Mouse (Mus musculus) hindbrain, embryonic 16.5 days (tissue): Measurements from ENCODE around the gene Dnal4. TPM values are rescaled to one million over a fixed set of nuclear protein-coding genes. Genes with fewer than 3 reads are reported as not detected.
A peak's percentile ranks its signal among the peaks of the same experiment; 100 is the strongest.

ENCODE experiments used
- ATAC-seq: fragments of 200-750 bp; cut with Nextera tagmentation; 2 replicates; pipeline ENCODE4 v1.8.0; 2017; ENCODE audit warnings: moderate TSS enrichment, moderate library complexity
- H3K27ac ChIP-seq: fragments of 300-500 bp; sonication (generic); 2 replicates; pipeline ENCODE4 v1.5.1; 2014; ENCODE audit warnings: low read depth, mild to moderate bottlenecking, control low read depth, low read length, moderate library complexity
- H3K27me3 ChIP-seq: fragments of 300-500 bp; sonication (generic); replicated peaks from 2 replicates; pipeline ENCODE4 v1.6.1; 2014; ENCODE audit warnings: low read length; ENCODE audit not compliant: control insufficient read depth, insufficient read depth
- H3K36me3 ChIP-seq: fragments of 300-500 bp; sonication (generic); 2 replicates; pipeline ENCODE4 v1.6.1; 2014; ENCODE audit warnings: mild to moderate bottlenecking, low read length, moderate library complexity, mixed read lengths; ENCODE audit not compliant: control insufficient read depth, insufficient read depth
- H3K4me1 ChIP-seq: fragments of 300-500 bp; sonication (generic); 2 replicates; pipeline ENCODE4 v1.6.1; 2014; ENCODE audit warnings: low read depth, low read length; ENCODE audit not compliant: control insufficient read depth, insufficient read depth
- H3K4me2 ChIP-seq: fragments of 300-500 bp; sonication (generic); 2 replicates; pipeline ENCODE4 v1.6.1; 2014; ENCODE audit warnings: mild to moderate bottlenecking, low read length, control low read depth, moderate library complexity
- H3K4me3 ChIP-seq: fragments of 300-500 bp; sonication (generic); 2 replicates; pipeline ENCODE4 v1.5.1; 2014; ENCODE audit warnings: mild to moderate bottlenecking, low read length, control low read depth, moderate library complexity
- H3K9ac ChIP-seq: fragments of 300-500 bp; sonication (generic); 2 replicates; pipeline ENCODE4 v1.6.1; 2014; ENCODE audit warnings: low read depth, mild to moderate bottlenecking, control low read depth, low read length, moderate library complexity
- H3K9me3 ChIP-seq: fragments of 300-500 bp; sonication (generic); 2 replicates; pipeline ENCODE4 v1.6.1; 2014; ENCODE audit warnings: mild to moderate bottlenecking, low read length, moderate library complexity; ENCODE audit not compliant: control insufficient read depth
- WGBS: fragments of 180-500 bp; shearing (Covaris S2); extraction: QIAGEN DNeasy Blood & Tissue Kit; methylation state at CpG from one replicate; pipeline ENCODE4 v1.1.7; 2014; 5-methylcytosine and 5-hydroxymethylcytosine counted together
- polyA plus RNA-seq: library from polyadenylated mRNA; unstranded; fragments of >200 nt; fragmentation: Nextera tagmentation; extraction: Ambion mirVana; gene quantifications from 2 replicates; pipeline ENCODE4 v1.2.1, GENCODE M21; 2015

The Dnal4 gene
- polyA plus RNA-seq, 1 experiment from 2014 or later: 61.8 TPM

DNA sequence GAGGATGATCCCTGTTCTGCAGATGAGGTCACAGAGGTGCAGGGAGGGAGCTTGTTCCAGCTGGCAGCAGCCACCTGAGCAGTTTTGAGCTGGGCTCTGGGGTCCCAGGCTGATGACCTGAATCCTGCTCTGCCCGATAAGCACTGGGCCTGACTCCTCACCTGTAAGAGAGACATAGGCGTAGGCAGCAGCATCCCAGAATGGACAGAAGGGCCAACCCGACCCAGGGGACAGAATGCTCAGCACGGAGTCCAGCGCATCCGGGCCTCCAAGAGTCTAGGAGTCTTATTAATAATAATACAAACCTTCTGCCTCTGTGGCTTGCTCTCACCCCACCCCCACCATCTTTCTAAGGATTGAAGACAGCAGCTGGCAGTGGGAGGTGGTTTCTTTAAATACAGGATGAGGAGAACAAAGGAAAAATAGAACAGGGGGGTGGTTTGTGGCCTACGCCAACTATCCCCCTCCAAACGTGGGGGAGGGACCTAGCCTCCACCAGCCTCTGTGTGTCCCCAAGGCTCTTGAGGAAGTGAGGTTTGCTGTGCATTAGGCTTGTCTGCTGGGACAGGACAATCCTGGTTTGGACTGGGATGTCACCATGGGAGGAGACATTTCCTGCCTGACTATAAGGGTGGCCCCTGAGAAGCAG is 21.5 kb downstream of the Dnal4 start:
- Histone ChIP-seq H3K36me3 (no peaks in the 10 kb centered on the region), H3K9ac (no peak overlapping the region; the same call in 1 of the 2 replicates), H3K4me2 (no peak overlapping the region), H3K9me3 (no peaks in the 10 kb centered on the region), H3K4me1 (no peaks in the 10 kb centered on the region), H3K27ac (no peak overlapping the region), H3K4me3 (no peak overlapping the region), H3K27me3 (no peaks in the 10 kb centered on the region)
- no peak for ATAC-seq
- 71% methylated on average over 8 of the region's 8 CpGs for WGBS

DNA sequence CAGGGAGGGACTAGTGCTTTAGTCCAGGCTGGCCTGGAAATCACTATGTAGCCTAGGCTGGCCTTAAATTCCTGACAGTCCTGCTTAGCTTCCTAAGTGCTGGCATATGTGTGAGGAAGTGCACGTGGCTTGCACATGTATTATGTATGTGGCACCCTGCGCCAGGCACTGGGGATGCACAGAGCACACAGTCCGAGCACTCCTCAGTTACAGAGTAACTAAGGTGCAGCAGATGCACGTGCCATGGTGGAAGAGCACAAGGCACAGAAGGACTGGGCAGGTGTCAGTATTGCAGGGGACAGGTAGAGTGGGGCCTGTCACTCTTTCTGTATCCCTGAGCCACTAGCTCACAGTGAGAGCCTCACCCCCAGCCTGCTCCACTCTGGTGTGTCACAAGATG is 22.5 kb downstream of the Dnal4 start:
- 95% methylated on average over 4 of the region's 4 CpGs for WGBS
- Histone ChIP-seq H3K4me3 (no peak overlapping the region), H3K36me3 (no peaks in the 10 kb centered on the region), H3K9me3 (no peaks in the 10 kb centered on the region), H3K9ac (no peak overlapping the region), H3K27ac (no peak overlapping the region), H3K4me2 (no peak overlapping the region), H3K27me3 (no peaks in the 10 kb centered on the region), H3K4me1 (no peaks in the 10 kb centered on the region)
- no peak for ATAC-seq

DNA sequence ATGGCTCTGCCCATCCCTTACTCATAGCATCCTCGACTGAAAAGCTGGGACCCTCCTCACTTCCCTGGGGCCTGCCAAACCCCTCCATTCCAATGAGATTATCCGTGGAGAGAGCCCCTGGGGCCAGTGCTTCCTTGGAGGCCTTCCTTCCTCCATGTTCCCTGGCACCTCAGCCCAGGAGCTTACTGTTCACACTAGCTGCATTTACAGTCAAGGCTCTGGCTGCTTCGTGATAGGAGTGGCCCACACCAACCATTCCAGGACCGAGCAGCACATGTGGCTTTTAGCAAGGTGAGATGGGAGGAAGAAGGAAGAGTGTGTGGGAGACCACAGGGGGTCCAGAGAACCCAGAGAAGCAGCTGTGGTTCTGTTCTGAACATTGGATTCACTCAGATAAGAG is 23.8 kb downstream of the Dnal4 start:
- H3K4me3 ChIP-seq: no peak overlapping the region
- H3K36me3 ChIP-seq: no peaks in the 10 kb centered on the region
- peak overlapping the region; percentile 9; the same call in 1 of the 2 replicates for H3K9ac ChIP-seq
- no peak overlapping the region for H3K27ac ChIP-seq
- WGBS: 54% methylated on average over 4 of the region's 4 CpGs
- H3K27me3 ChIP-seq: no peaks in the 10 kb centered on the region
- ATAC-seq: no peak
- no peak overlapping the region for H3K4me2 ChIP-seq
- H3K9me3 ChIP-seq: no peaks in the 10 kb centered on the region
- no peaks in the 10 kb centered on the region for H3K4me1 ChIP-seq

DNA sequence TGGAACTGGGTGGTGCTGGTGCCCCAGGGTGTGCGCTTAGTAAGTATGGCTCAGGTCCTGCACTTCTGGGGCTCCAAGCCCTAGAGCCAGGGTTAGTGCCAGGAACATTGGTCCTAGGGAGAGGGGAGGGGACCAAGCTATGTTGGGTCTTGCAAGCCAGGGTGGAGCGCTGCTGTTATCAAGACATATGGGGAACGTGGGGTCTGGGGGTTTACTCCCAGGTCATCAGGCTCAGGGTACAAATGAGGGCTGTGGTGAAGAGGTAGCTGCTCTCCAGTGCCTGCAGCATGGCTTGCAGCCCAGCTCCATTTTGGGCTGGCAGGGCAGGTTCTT is 24.3 kb downstream of the Dnal4 start:
- WGBS: 90% methylated on average over 3 of the region's 3 CpGs
- peak; percentile 26; the same call in 1 of the 2 replicates for ATAC-seq

DNA sequence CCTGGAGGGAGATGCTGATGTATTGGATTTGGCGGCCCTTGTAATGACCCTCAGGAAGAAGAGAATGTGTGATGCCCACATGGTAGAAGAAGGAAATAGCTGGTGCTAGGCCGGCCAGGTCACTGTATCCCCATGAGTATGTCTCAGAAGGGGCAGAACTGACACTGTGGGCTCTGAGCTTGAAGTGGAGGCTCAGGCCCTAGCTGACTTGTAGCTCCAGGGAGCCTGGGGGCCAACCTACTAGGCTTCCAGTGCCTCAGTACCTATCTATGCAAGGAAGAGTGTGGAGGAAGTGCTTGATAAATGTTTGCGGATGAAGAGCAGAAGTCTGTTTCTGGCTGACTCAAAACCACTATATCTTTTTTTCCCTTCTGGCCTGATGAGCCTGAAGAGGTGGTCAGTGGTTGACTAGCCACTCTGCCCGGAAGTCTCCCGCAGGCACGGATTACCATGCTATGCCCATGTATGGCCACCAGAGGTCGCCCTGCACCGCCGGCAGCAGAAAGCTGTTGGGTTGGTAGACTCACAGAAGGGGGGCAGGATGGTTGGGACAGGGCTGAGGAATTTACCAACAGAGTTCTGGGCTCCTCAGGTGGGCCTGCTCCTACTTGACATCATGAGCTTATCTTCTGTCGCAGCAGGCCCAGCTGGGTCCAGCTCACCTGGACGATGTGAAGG is 24.8 kb downstream of the Dnal4 start:
- Histone ChIP-seq H3K4me3 (no peak overlapping the region), H3K27me3 (no peaks in the 10 kb centered on the region), H3K4me2 (no peak overlapping the region), H3K9ac (peak overlapping the region; percentile 11; the same call in 1 of the 2 replicates), H3K9me3 (no peaks in the 10 kb centered on the region), H3K4me1 (no peaks in the 10 kb centered on the region), H3K27ac (no peak overlapping the region), H3K36me3 (no peaks in the 10 kb centered on the region)
- WGBS: 21% methylated on average over 11 of the region's 11 CpGs
- ATAC-seq: peak; percentile 49

More for the DNA sequence above, 24.3 kb downstream of the Dnal4 start:
- Histone ChIP-seq H3K36me3 (no peaks in the 10 kb centered on the region), H3K4me3 (no peak overlapping the region), H3K27me3 (no peaks in the 10 kb centered on the region), H3K9me3 (no peaks in the 10 kb centered on the region), H3K27ac (no peak overlapping the region), H3K4me1 (no peaks in the 10 kb centered on the region), H3K9ac (peak overlapping the region; percentile 9; the same call in 1 of the 2 replicates), H3K4me2 (no peak overlapping the region)

DNA sequence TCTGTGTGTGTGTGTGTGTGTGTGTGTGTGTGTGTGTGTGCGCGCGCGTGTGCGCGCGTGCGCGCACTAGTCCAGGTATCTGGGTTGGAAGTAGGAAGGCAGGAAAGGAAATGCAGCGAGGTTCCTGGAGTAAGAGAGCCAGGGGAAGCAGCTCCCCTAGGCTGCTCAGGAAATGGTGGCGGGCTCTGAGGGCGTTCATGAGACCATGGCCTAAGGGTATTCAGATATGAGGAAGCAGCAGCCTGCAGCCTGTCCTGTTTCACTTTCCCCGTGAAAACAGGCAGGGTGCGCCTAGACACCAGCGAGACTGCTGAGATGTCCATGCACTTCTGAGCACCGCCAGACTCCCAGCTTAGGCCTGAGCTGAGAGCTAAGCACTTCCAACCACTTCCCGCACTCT is 25.9 kb downstream of the Dnal4 start:
- Histone ChIP-seq H3K27ac (no peak overlapping the region), H3K27me3 (no peaks in the 10 kb centered on the region), H3K36me3 (no peaks in the 10 kb centered on the region), H3K9me3 (no peaks in the 10 kb centered on the region), H3K4me2 (no peak overlapping the region), H3K4me1 (no peaks in the 10 kb centered on the region), H3K9ac (no peak overlapping the region), H3K4me3 (no peak overlapping the region)
- ATAC-seq: no peak
- 84% methylated on average over 17 of the region's 17 CpGs for WGBS

DNA sequence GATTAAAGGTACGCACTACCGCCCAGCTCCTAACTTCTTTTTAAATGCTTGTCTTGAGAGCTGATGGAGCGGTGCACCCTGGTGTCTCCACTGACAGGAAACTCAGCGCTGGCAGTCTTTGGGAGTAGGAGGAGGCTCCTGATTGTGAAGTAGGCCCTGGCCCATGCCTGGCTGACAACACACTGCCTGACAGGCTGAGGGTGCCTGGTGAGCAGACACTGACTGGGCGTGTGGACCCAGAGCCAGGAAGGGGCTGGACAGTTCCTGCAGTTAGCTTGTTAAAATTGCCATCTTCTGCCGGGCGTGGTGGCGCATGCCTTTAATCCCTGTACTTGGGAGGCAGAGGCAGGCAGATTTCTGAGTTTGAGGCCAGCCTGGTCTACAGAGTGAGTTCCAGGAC is 27.4 kb downstream of the Dnal4 start:
- no peak for ATAC-seq
- Histone ChIP-seq H3K4me2 (no peak overlapping the region), H3K4me3 (no peak overlapping the region), H3K9me3 (no peaks in the 10 kb centered on the region), H3K36me3 (no peaks in the 10 kb centered on the region), H3K4me1 (no peaks in the 10 kb centered on the region), H3K27ac (no peak overlapping the region), H3K27me3 (no peaks in the 10 kb centered on the region), H3K9ac (no peak overlapping the region)
- WGBS: 86% methylated on average over 8 of the region's 8 CpGs

DNA sequence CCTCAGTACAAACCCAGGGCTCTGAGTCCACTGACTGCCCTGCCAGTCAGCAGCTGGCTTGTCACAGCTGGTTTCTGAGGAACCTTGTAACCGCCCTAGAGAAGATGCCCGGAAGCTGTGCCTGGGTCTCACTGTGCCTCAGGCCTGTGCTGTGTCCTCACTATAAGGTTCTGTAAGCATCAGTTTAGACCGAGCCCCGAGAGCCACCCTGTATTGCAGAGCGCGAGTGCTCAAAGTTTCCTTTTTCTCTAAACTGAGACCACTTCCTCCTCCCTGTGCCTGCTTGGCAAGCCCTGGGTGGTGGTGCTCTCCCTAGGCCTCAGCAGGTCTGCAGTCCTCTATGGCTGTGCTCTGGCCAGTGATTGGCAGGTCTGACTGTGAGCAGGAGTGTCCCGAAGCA is 28.5 kb downstream of the Dnal4 start:
- Histone ChIP-seq H3K9ac (no peak overlapping the region), H3K9me3 (no peaks in the 10 kb centered on the region), H3K27me3 (no peaks in the 10 kb centered on the region), H3K27ac (no peak overlapping the region), H3K4me2 (no peak overlapping the region), H3K36me3 (no peaks in the 10 kb centered on the region), H3K4me3 (no peak overlapping the region), H3K4me1 (no peaks in the 10 kb centered on the region)
- 92% methylated on average over 7 of the region's 7 CpGs for WGBS
- ATAC-seq: no peak

DNA sequence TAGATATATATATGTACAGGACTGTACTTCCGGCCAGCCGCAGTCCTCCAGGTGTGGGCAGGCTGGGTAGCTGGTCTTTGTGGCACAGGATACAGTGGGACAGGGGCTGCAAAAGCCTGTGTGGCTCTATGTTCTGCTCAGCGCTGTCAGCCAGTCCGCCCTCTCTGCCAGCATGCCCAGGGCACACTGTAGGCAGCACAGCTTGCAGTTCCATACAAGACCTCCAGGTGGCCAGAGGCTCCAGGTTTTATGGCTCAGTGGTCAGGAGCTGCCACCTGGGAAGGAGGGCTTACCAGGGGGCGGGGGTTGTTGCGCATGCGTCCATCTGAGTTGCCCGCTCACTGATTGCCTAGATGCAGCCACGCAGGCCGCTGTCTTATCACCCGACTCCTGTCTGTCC is 29.7 kb downstream of the Dnal4 start:
- peaks cover under 1% of the 10 kb centered on the region; the same call in 1 of the 2 replicates for H3K4me1 ChIP-seq
- no peaks in the 10 kb centered on the region for H3K36me3 ChIP-seq
- no peak overlapping the region for H3K27ac ChIP-seq
- WGBS: 49% methylated on average over 11 of the region's 11 CpGs
- H3K4me2 ChIP-seq: no peak overlapping the region
- ATAC-seq: no peak
- no peaks in the 10 kb centered on the region for H3K9me3 ChIP-seq
- no peaks in the 10 kb centered on the region for H3K27me3 ChIP-seq
- no peak overlapping the region for H3K4me3 ChIP-seq
- H3K9ac ChIP-seq: no peak overlapping the region
